Mouse (Mus musculus): ENCODE measurements around the gene Miga1. TPM values are rescaled to one million over a fixed set of nuclear protein-coding genes. Genes with fewer than 3 reads are reported as not detected.

The Miga1 gene
- 2.3 and 3.4 TPM in 2 replicates for polyA plus RNA-seq (2012; rRNA removed)
- polyA plus RNA-seq (2014; fragmentation: Nextera tagmentation; extraction: Ambion mirVana): 3.0 and 4.4 TPM in 2 replicates

- TF ChIP-seq CTCF (IDR thresholded peaks at IDR 0.05; ENCODE audit: low read depth): no peak
- TF ChIP-seq EP300 (IDR thresholded peaks at IDR 0.05; ENCODE audit: low read depth): no peak
- Histone ChIP-seq H3K9ac (replicated peaks) (peak within 1 kb of the TSS; percentile 80), H3K27ac (no peak within 1 kb of the TSS), H3K27me3 (ENCODE audit: control insufficient read depth, insufficient read depth, low read length) (no peaks in the 10 kb centered on the region), H3K4me3 (ENCODE audit: insufficient read depth in 1 of 2, low read depth in 2 of 2, low read length in 2 of 2) (peak within 1 kb of the TSS; percentile 66 to 77), H3K9me3 (ENCODE audit: control insufficient read depth, low read length) (no peaks in the 10 kb centered on the region), H3K4me2 (ENCODE audit: low read depth) (peak within 1 kb of the TSS; percentile 71), H3K4me1 (replicated peaks; ENCODE audit: control insufficient read depth in 2 of 2, insufficient read depth in 2 of 2, low read length in 1 of 2) (peaks cover 0 to 5% of the 10 kb centered on the region in 2 experiments; a peak in 3 of 4 replicates), H3K36me3 (replicated peaks; ENCODE audit: control insufficient read depth, insufficient read depth, low read depth) (no peaks in the 10 kb centered on the region)
- ATAC-seq (ENCODE audit: insufficient read depth) (peak; percentile 76), DNase-seq (ENCODE audit: low read depth in 3 of 3, low spot score in 3 of 3) (no peak)
- under 1% methylated on average over 54 of the region's 54 CpGs for WGBS (ENCODE audit: insufficient replicate concordance)
These were observed at the start of gene Miga1 for GRCm38 (mm10) chr3:152339862-152340557. Gene Miga1, minus strand, starts transcription at chr3:152340407.

- Histone ChIP-seq H3K27me3 (ENCODE audit: control insufficient read depth, insufficient read depth, low read length) (no peaks in the 10 kb centered on the region), H3K4me2 (ENCODE audit: low read depth) (no peak overlapping the region), H3K27ac (no peak overlapping the region), H3K9ac (replicated peaks) (no peak overlapping the region), H3K9me3 (ENCODE audit: control insufficient read depth, low read length) (no peaks in the 10 kb centered on the region), H3K4me3 (ENCODE audit: insufficient read depth in 1 of 2, low read depth in 2 of 2, low read length in 2 of 2) (no peak overlapping the region), H3K36me3 (replicated peaks; ENCODE audit: control insufficient read depth, insufficient read depth, low read depth) (peaks cover 29% of the 10 kb centered on the region), H3K4me1 (replicated peaks; ENCODE audit: control insufficient read depth in 2 of 2, insufficient read depth in 2 of 2, low read length in 1 of 2) (no peaks in the 10 kb centered on the region)
- no peak for TF ChIP-seq EP300 (IDR thresholded peaks at IDR 0.05; ENCODE audit: low read depth)
- no peak for TF ChIP-seq CTCF (IDR thresholded peaks at IDR 0.05; ENCODE audit: low read depth)
- DNase-seq (ENCODE audit: low read depth in 3 of 3, low spot score in 3 of 3) (no peak), ATAC-seq (ENCODE audit: insufficient read depth) (no peak)
- 77% methylated on average over 11 of the region's 11 CpGs for WGBS (ENCODE audit: insufficient replicate concordance)
These were observed 43.9 kb upstream of the Miga1 start for GRCm38 (mm10) chr3:152384106-152384505.

- TF ChIP-seq EP300 (IDR thresholded peaks at IDR 0.05; ENCODE audit: low read depth) (no peak), CTCF (IDR thresholded peaks at IDR 0.05; ENCODE audit: low read depth) (no peak)
- Histone ChIP-seq H3K9me3 (ENCODE audit: control insufficient read depth, low read length) (no peaks in the 10 kb centered on the region), H3K27ac (no peak overlapping the region), H3K9ac (replicated peaks) (no peak overlapping the region), H3K36me3 (replicated peaks; ENCODE audit: control insufficient read depth, insufficient read depth, low read depth) (peaks cover 52% of the 10 kb centered on the region), H3K27me3 (ENCODE audit: control insufficient read depth, insufficient read depth, low read length) (no peaks in the 10 kb centered on the region), H3K4me2 (ENCODE audit: low read depth) (no peak overlapping the region), H3K4me3 (ENCODE audit: insufficient read depth in 1 of 2, low read depth in 2 of 2, low read length in 2 of 2) (no peak overlapping the region), H3K4me1 (replicated peaks; ENCODE audit: control insufficient read depth in 2 of 2, insufficient read depth in 2 of 2, low read length in 1 of 2) (no peaks in the 10 kb centered on the region)
- DNase-seq (ENCODE audit: low read depth in 3 of 3, low spot score in 3 of 3): no peak
- no peak for ATAC-seq (ENCODE audit: insufficient read depth)
- WGBS (ENCODE audit: insufficient replicate concordance): 77% methylated on average over 4 of the region's 4 CpGs
These were observed 35.9 kb upstream of the Miga1 start for GRCm38 (mm10) chr3:152376063-152376462.

- Histone ChIP-seq H3K4me3 (ENCODE audit: insufficient read depth in 1 of 2, low read depth in 2 of 2, low read length in 2 of 2) (no peak overlapping the region), H3K27me3 (ENCODE audit: control insufficient read depth, insufficient read depth, low read length) (no peaks in the 10 kb centered on the region), H3K9ac (replicated peaks) (no peak overlapping the region), H3K36me3 (replicated peaks; ENCODE audit: control insufficient read depth, insufficient read depth, low read depth) (peaks cover 57% of the 10 kb centered on the region), H3K4me1 (replicated peaks; ENCODE audit: control insufficient read depth in 2 of 2, insufficient read depth in 2 of 2, low read length in 1 of 2) (0 out of 4 replicates have a peak, but pooled peaks cover 0 to 2% of the 10 kb centered on the region in 2 experiments), H3K27ac (no peak overlapping the region), H3K9me3 (ENCODE audit: control insufficient read depth, low read length) (no peaks in the 10 kb centered on the region), H3K4me2 (ENCODE audit: low read depth) (no peak overlapping the region)
- WGBS (ENCODE audit: insufficient replicate concordance): 72% methylated on average over 2 of the region's 2 CpGs
- no peak for TF ChIP-seq CTCF (IDR thresholded peaks at IDR 0.05; ENCODE audit: low read depth)
- no peak for TF ChIP-seq EP300 (IDR thresholded peaks at IDR 0.05; ENCODE audit: low read depth)
- ATAC-seq (ENCODE audit: insufficient read depth) (no peak), DNase-seq (ENCODE audit: low read depth in 3 of 3, low spot score in 3 of 3) (no peak)
These were observed 24.0 kb upstream of the Miga1 start for GRCm38 (mm10) chr3:152364181-152364580.

- WGBS (ENCODE audit: insufficient replicate concordance): 81% methylated on average over 7 of the region's 7 CpGs
- H3K9me3 ChIP-seq (ENCODE audit: control insufficient read depth, low read length): no peaks in the 10 kb centered on the region
- no peak overlapping the region for H3K4me3 ChIP-seq (ENCODE audit: insufficient read depth in 1 of 2, low read depth in 2 of 2, low read length in 2 of 2)
- TF ChIP-seq EP300 (IDR thresholded peaks at IDR 0.05; ENCODE audit: low read depth) (no peak), CTCF (IDR thresholded peaks at IDR 0.05; ENCODE audit: low read depth) (no peak)
- ATAC-seq (ENCODE audit: insufficient read depth): no peak
- no peak overlapping the region for H3K27ac ChIP-seq
- H3K9ac ChIP-seq (replicated peaks): no peak overlapping the region
- H3K36me3 ChIP-seq (replicated peaks; ENCODE audit: control insufficient read depth, insufficient read depth, low read depth): peaks cover 28% of the 10 kb centered on the region
- H3K27me3 ChIP-seq (ENCODE audit: control insufficient read depth, insufficient read depth, low read length): no peaks in the 10 kb centered on the region
- peaks cover 6 to 9% of the 10 kb centered on the region in 2 experiments for H3K4me1 ChIP-seq (replicated peaks; ENCODE audit: control insufficient read depth in 2 of 2, insufficient read depth in 2 of 2, low read length in 1 of 2)
- H3K4me2 ChIP-seq (ENCODE audit: low read depth): no peak overlapping the region
- no peak for DNase-seq (ENCODE audit: low read depth in 3 of 3, low spot score in 3 of 3)
These were observed 18.9 kb upstream of the Miga1 start for GRCm38 (mm10) chr3:152359151-152359550.

Data from liver, embryonic 14.5 days (tissue).